Mouse (Mus musculus): ENCODE measurements around the gene Lyrm4. TPM values are rescaled to one million over a fixed set of nuclear protein-coding genes. Genes with fewer than 3 reads are reported as not detected.

The Lyrm4 gene
- polyA plus RNA-seq, 1 experiment from 2014 or later: 37.8 TPM

- no peaks in the 10 kb centered on the region for H3K36me3 ChIP-seq (replicated peaks)
- no peak overlapping the region for H3K4me3 ChIP-seq
- WGBS: 43% methylated on average over 4 of the region's 4 CpGs
- no peaks in the 10 kb centered on the region for H3K4me1 ChIP-seq
- H3K4me2 ChIP-seq: no peak overlapping the region
- H3K27me3 ChIP-seq (replicated peaks): no peaks in the 10 kb centered on the region
- H3K27ac ChIP-seq: no peak overlapping the region
- no peaks in the 10 kb centered on the region for H3K9me3 ChIP-seq
- no peak for ATAC-seq (replicated peaks)
- H3K9ac ChIP-seq: no peak overlapping the region
These were observed 136.9 kb downstream of the Lyrm4 start for GRCm38 (mm10) chr13:35980471-35980870.

- Histone ChIP-seq H3K27ac (no peak overlapping the region), H3K36me3 (replicated peaks) (no peaks in the 10 kb centered on the region), H3K4me1 (no peaks in the 10 kb centered on the region), H3K9ac (no peak overlapping the region), H3K9me3 (no peaks in the 10 kb centered on the region), H3K4me2 (no peak overlapping the region), H3K4me3 (no peak overlapping the region), H3K27me3 (replicated peaks) (no peaks in the 10 kb centered on the region)
- 84% methylated on average over 7 of the region's 7 CpGs for WGBS
- no peak for ATAC-seq (replicated peaks)
These were observed 140.4 kb downstream of the Lyrm4 start for GRCm38 (mm10) chr13:35976912-35977311.

GRCm38 (mm10) chr13:35969829-35970228 is 147.5 kb downstream of the Lyrm4 start:
- WGBS: 28% methylated on average over 9 of the region's 9 CpGs
- no peak overlapping the region for H3K9ac ChIP-seq

GRCm38 (mm10) chr13:35969431-35969721 is 147.9 kb downstream of the Lyrm4 start:
- WGBS: under 1% methylated on average over 18 of the region's 18 CpGs
- Histone ChIP-seq H3K27ac (no peak overlapping the region), H3K27me3 (replicated peaks) (peaks cover 26% of the 10 kb centered on the region), H3K36me3 (replicated peaks) (no peaks in the 10 kb centered on the region), H3K9me3 (no peaks in the 10 kb centered on the region), H3K4me1 (peaks cover 25% of the 10 kb centered on the region), H3K4me3 (peak overlapping the region; percentile 70), H3K9ac (peak overlapping the region; percentile 46), H3K4me2 (peak overlapping the region; percentile 100)
- peak; percentile 38; the same call in 1 of the 2 replicates for ATAC-seq (replicated peaks)

More at GRCm38 (mm10) chr13:35969829-35970228, 147.5 kb downstream of the Lyrm4 start:
- no peak overlapping the region for H3K27ac ChIP-seq
- ATAC-seq (replicated peaks): no peak
- no peaks in the 10 kb centered on the region for H3K9me3 ChIP-seq
- H3K4me1 ChIP-seq: peaks cover 25% of the 10 kb centered on the region
- peaks cover 26% of the 10 kb centered on the region for H3K27me3 ChIP-seq (replicated peaks)
- H3K4me3 ChIP-seq: peak overlapping the region; percentile 70
- H3K4me2 ChIP-seq: peak overlapping the region; percentile 100
- no peaks in the 10 kb centered on the region for H3K36me3 ChIP-seq (replicated peaks)

- Histone ChIP-seq H3K27me3 (replicated peaks) (peaks cover 26% of the 10 kb centered on the region), H3K9ac (peak overlapping the region; percentile 46), H3K9me3 (no peaks in the 10 kb centered on the region), H3K36me3 (replicated peaks) (no peaks in the 10 kb centered on the region), H3K27ac (no peak overlapping the region), H3K4me2 (peak overlapping the region; percentile 100), H3K4me3 (peak overlapping the region; percentile 70), H3K4me1 (peaks cover 25% of the 10 kb centered on the region)
- under 1% methylated on average over 57 of the region's 57 CpGs for WGBS
- peak; percentile 82 for ATAC-seq (replicated peaks)
These were observed 148.5 kb downstream of the Lyrm4 start for GRCm38 (mm10) chr13:35968719-35969430.

- Histone ChIP-seq H3K4me2 (peak overlapping the region; percentile 100), H3K36me3 (replicated peaks) (no peaks in the 10 kb centered on the region), H3K4me3 (peak overlapping the region; percentile 70), H3K27me3 (replicated peaks) (peaks cover 26% of the 10 kb centered on the region), H3K9ac (peak overlapping the region; percentile 46), H3K4me1 (peaks cover 25% of the 10 kb centered on the region), H3K9me3 (no peaks in the 10 kb centered on the region), H3K27ac (no peak overlapping the region)
- WGBS: under 1% methylated on average over 38 of the region's 38 CpGs
- ATAC-seq (replicated peaks): peak; percentile 73
These were observed 149.1 kb downstream of the Lyrm4 start for GRCm38 (mm10) chr13:35968131-35968718.

- ATAC-seq (replicated peaks): peak; percentile 34; the same call in 1 of the 2 replicates
These were observed 149.6 kb downstream of the Lyrm4 start for GRCm38 (mm10) chr13:35967690-35968089.

GRCm38 (mm10) chr13:35963583-35963982 is 153.7 kb downstream of the Lyrm4 start:
- H3K4me1 ChIP-seq: peaks cover 10% of the 10 kb centered on the region
- peaks cover 17% of the 10 kb centered on the region for H3K27me3 ChIP-seq (replicated peaks)
- H3K9me3 ChIP-seq: no peaks in the 10 kb centered on the region
- H3K36me3 ChIP-seq (replicated peaks): no peaks in the 10 kb centered on the region
- no peak for ATAC-seq (replicated peaks)
- no peak overlapping the region for H3K4me3 ChIP-seq
- WGBS: 91% methylated on average over 4 of the region's 4 CpGs
- no peak overlapping the region for H3K9ac ChIP-seq
- no peak overlapping the region for H3K27ac ChIP-seq
- no peak overlapping the region for H3K4me2 ChIP-seq

More at GRCm38 (mm10) chr13:35967690-35968089, 149.6 kb downstream of the Lyrm4 start:
- Histone ChIP-seq H3K36me3 (replicated peaks) (no peaks in the 10 kb centered on the region), H3K27ac (no peak overlapping the region), H3K9ac (no peak overlapping the region), H3K4me3 (peak overlapping the region; percentile 70), H3K4me2 (peak overlapping the region; percentile 100), H3K9me3 (no peaks in the 10 kb centered on the region), H3K4me1 (peaks cover 25% of the 10 kb centered on the region), H3K27me3 (replicated peaks) (peaks cover 26% of the 10 kb centered on the region)
- 2% methylated on average over 15 of the region's 15 CpGs for WGBS

- no peak for ATAC-seq (replicated peaks)
- no peak overlapping the region for H3K27ac ChIP-seq
- no peak overlapping the region for H3K9ac ChIP-seq
- 79% methylated on average over 12 of the region's 12 CpGs for WGBS
- H3K4me3 ChIP-seq: no peak overlapping the region
- no peaks in the 10 kb centered on the region for H3K9me3 ChIP-seq
- H3K4me1 ChIP-seq: no peaks in the 10 kb centered on the region
- H3K4me2 ChIP-seq: no peak overlapping the region
- H3K27me3 ChIP-seq (replicated peaks): no peaks in the 10 kb centered on the region
- no peaks in the 10 kb centered on the region for H3K36me3 ChIP-seq (replicated peaks)
These were observed 157.8 kb downstream of the Lyrm4 start for GRCm38 (mm10) chr13:35959391-35960067.

GRCm38 (mm10) chr13:35958539-35958938 is 158.8 kb downstream of the Lyrm4 start, which contains the start of gene Ppp1r3g:
TSS of gene Ppp1r3g (plus strand) at chr13:35958839.
- no peaks in the 10 kb centered on the region for H3K36me3 ChIP-seq (replicated peaks)
- no peaks in the 10 kb centered on the region for H3K9me3 ChIP-seq
- 95% methylated on average over 1 of the region's 1 CpGs for WGBS

GRCm38 (mm10) chr13:35949814-35950455 is 167.4 kb downstream of the Lyrm4 start:
- Histone ChIP-seq H3K9me3 (no peaks in the 10 kb centered on the region), H3K27me3 (replicated peaks) (no peaks in the 10 kb centered on the region), H3K4me1 (no peaks in the 10 kb centered on the region), H3K27ac (no peak overlapping the region), H3K4me2 (no peak overlapping the region), H3K9ac (no peak overlapping the region), H3K36me3 (replicated peaks) (no peaks in the 10 kb centered on the region), H3K4me3 (no peak overlapping the region)
- 87% methylated on average over 17 of the region's 17 CpGs for WGBS
- ATAC-seq (replicated peaks): no peak

More at GRCm38 (mm10) chr13:35958539-35958938, 158.8 kb downstream of the Lyrm4 start, which contains the start of gene Ppp1r3g:
- H3K27me3 ChIP-seq (replicated peaks): no peaks in the 10 kb centered on the region
- no peak within 1 kb of the TSS for H3K4me2 ChIP-seq
- no peak within 1 kb of the TSS for H3K27ac ChIP-seq
- H3K4me1 ChIP-seq: no peaks in the 10 kb centered on the region
- no peak for ATAC-seq (replicated peaks)
- no peak within 1 kb of the TSS for H3K4me3 ChIP-seq
- H3K9ac ChIP-seq: no peak within 1 kb of the TSS
